Mouse (Mus musculus): ENCODE measurements around the gene Dennd6a. TPM values are rescaled to one million over a fixed set of nuclear protein-coding genes. Genes with fewer than 3 reads are reported as not detected.

The Dennd6a gene
- polyA plus RNA-seq, 1 experiment: 8.8 TPM

- DNase-seq (ENCODE audit: low read depth in 1 of 2, low spot score in 2 of 2): peak; percentile 2 to 42
- Histone ChIP-seq H3K4me1 (ENCODE audit: control insufficient read depth, insufficient read depth, insufficient read length) (peaks cover 19% of the 10 kb centered on the region), H3K27me3 (ENCODE audit: control insufficient read depth, insufficient read depth, low read length) (no peaks in the 10 kb centered on the region), H3K4me3 (ENCODE audit: extremely low read depth, insufficient read depth, insufficient read length) (peak overlapping the region; percentile 100), H3K27ac (ENCODE audit: insufficient read depth, low read length) (peak overlapping the region; percentile 79), H3K36me3 (ENCODE audit: control insufficient read depth, insufficient read depth, low read length) (no peaks in the 10 kb centered on the region; the same call in 1 of the 2 replicates)
- no peak for TF ChIP-seq POLR2A (IDR thresholded peaks at IDR 0.05; ENCODE audit: low read depth, low read length)
- TF ChIP-seq CTCF (IDR thresholded peaks at IDR 0.05; ENCODE audit: extremely low read depth, insufficient read depth, insufficient read length, insufficient replicate concordance): no peak
- under 1% methylated on average over 91 of the region's 92 CpGs for WGBS
These were observed 39.6 kb upstream of the Dennd6a start for GRCm38 (mm10) chr14:26533821-26534756.

GRCm38 (mm10) chr14:26534757-26535479 lies 38.7 kb upstream of the Dennd6a start, which contains the start of gene Slmap:
Slmap (minus strand) TSS chr14:26534931.
- peak; percentile 99 for DNase-seq (ENCODE audit: low read depth in 1 of 2, low spot score in 2 of 2)
- Histone ChIP-seq H3K36me3 (ENCODE audit: control insufficient read depth, insufficient read depth, low read length) (no peaks in the 10 kb centered on the region; the same call in 1 of the 2 replicates), H3K4me3 (ENCODE audit: extremely low read depth, insufficient read depth, insufficient read length) (peak within 1 kb of the TSS; percentile 100), H3K27ac (ENCODE audit: insufficient read depth, low read length) (peak within 1 kb of the TSS; percentile 79), H3K4me1 (ENCODE audit: control insufficient read depth, insufficient read depth, insufficient read length) (peaks cover 17% of the 10 kb centered on the region), H3K27me3 (ENCODE audit: control insufficient read depth, insufficient read depth, low read length) (no peaks in the 10 kb centered on the region)
- 14% methylated on average over 33 of the region's 33 CpGs for WGBS
- peak; percentile 51; the same call in 1 of the 2 replicates for TF ChIP-seq POLR2A (IDR thresholded peaks at IDR 0.05; ENCODE audit: low read depth, low read length)
- TF ChIP-seq CTCF (IDR thresholded peaks at IDR 0.05; ENCODE audit: extremely low read depth, insufficient read depth, insufficient read length, insufficient replicate concordance): no peak

- DNase-seq (ENCODE audit: low read depth in 1 of 2, low spot score in 2 of 2): no peak
- Histone ChIP-seq H3K4me3 (ENCODE audit: extremely low read depth, insufficient read depth, insufficient read length) (no peak overlapping the region), H3K27me3 (ENCODE audit: control insufficient read depth, insufficient read depth, low read length) (no peaks in the 10 kb centered on the region), H3K27ac (ENCODE audit: insufficient read depth, low read length) (no peak overlapping the region), H3K4me1 (ENCODE audit: control insufficient read depth, insufficient read depth, insufficient read length) (no peaks in the 10 kb centered on the region), H3K36me3 (ENCODE audit: control insufficient read depth, insufficient read depth, low read length) (no peaks in the 10 kb centered on the region)
- TF ChIP-seq CTCF (IDR thresholded peaks at IDR 0.05; ENCODE audit: extremely low read depth, insufficient read depth, insufficient read length, insufficient replicate concordance): no peak
- no peak for TF ChIP-seq POLR2A (IDR thresholded peaks at IDR 0.05; ENCODE audit: low read depth, low read length)
- WGBS: 87% methylated on average over 4 of the region's 4 CpGs
These were observed 34.4 kb upstream of the Dennd6a start for GRCm38 (mm10) chr14:26539241-26539640.

GRCm38 (mm10) chr14:26540577-26540976 lies 33.1 kb upstream of the Dennd6a start:
- TF ChIP-seq CTCF (IDR thresholded peaks at IDR 0.05; ENCODE audit: extremely low read depth, insufficient read depth, insufficient read length, insufficient replicate concordance) (no peak), POLR2A (IDR thresholded peaks at IDR 0.05; ENCODE audit: low read depth, low read length) (no peak)
- Histone ChIP-seq H3K4me1 (ENCODE audit: control insufficient read depth, insufficient read depth, insufficient read length) (no peaks in the 10 kb centered on the region), H3K27ac (ENCODE audit: insufficient read depth, low read length) (no peak overlapping the region), H3K4me3 (ENCODE audit: extremely low read depth, insufficient read depth, insufficient read length) (no peak overlapping the region), H3K27me3 (ENCODE audit: control insufficient read depth, insufficient read depth, low read length) (no peaks in the 10 kb centered on the region), H3K36me3 (ENCODE audit: control insufficient read depth, insufficient read depth, low read length) (no peaks in the 10 kb centered on the region)
- 91% methylated on average over 1 of the region's 1 CpGs for WGBS
- DNase-seq (ENCODE audit: low read depth in 1 of 2, low spot score in 2 of 2): no peak

- no peak for DNase-seq (ENCODE audit: low read depth in 1 of 2, low spot score in 2 of 2)
- H3K36me3 ChIP-seq (ENCODE audit: control insufficient read depth, insufficient read depth, low read length): no peaks in the 10 kb centered on the region
- no peak overlapping the region for H3K27ac ChIP-seq (ENCODE audit: insufficient read depth, low read length)
- H3K4me3 ChIP-seq (ENCODE audit: extremely low read depth, insufficient read depth, insufficient read length): no peak overlapping the region
- no peaks in the 10 kb centered on the region for H3K27me3 ChIP-seq (ENCODE audit: control insufficient read depth, insufficient read depth, low read length)
- TF ChIP-seq POLR2A (IDR thresholded peaks at IDR 0.05; ENCODE audit: low read depth, low read length) (no peak), CTCF (IDR thresholded peaks at IDR 0.05; ENCODE audit: extremely low read depth, insufficient read depth, insufficient read length, insufficient replicate concordance) (no peak)
- no peaks in the 10 kb centered on the region for H3K4me1 ChIP-seq (ENCODE audit: control insufficient read depth, insufficient read depth, insufficient read length)
- WGBS: 96% methylated on average over 1 of the region's 1 CpGs
These were observed 31.5 kb upstream of the Dennd6a start for GRCm38 (mm10) chr14:26542136-26542535.

GRCm38 (mm10) chr14:26547516-26548488 lies 25.9 kb upstream of the Dennd6a start:
- Histone ChIP-seq H3K27me3 (ENCODE audit: control insufficient read depth, insufficient read depth, low read length) (no peaks in the 10 kb centered on the region), H3K4me3 (ENCODE audit: extremely low read depth, insufficient read depth, insufficient read length) (no peak overlapping the region), H3K36me3 (ENCODE audit: control insufficient read depth, insufficient read depth, low read length) (no peaks in the 10 kb centered on the region), H3K4me1 (ENCODE audit: control insufficient read depth, insufficient read depth, insufficient read length) (no peaks in the 10 kb centered on the region), H3K27ac (ENCODE audit: insufficient read depth, low read length) (no peak overlapping the region)
- no peak for DNase-seq (ENCODE audit: low read depth in 1 of 2, low spot score in 2 of 2)
- TF ChIP-seq CTCF (IDR thresholded peaks at IDR 0.05; ENCODE audit: extremely low read depth, insufficient read depth, insufficient read length, insufficient replicate concordance): no peak
- no peak for TF ChIP-seq POLR2A (IDR thresholded peaks at IDR 0.05; ENCODE audit: low read depth, low read length)
- WGBS: 85% methylated on average over 10 of the region's 10 CpGs

Data from spleen, adult 2 months (tissue).